Mouse (Mus musculus) liver, postnatal 0 days (tissue): ENCODE data around the gene Scgb2b20.
"Not testable (repeated sequence)": the region's sequence is repeated elsewhere in the genome, so short reads cannot be mapped to it uniquely, and the experiment has no call there.

Source experiments
- CTCF ChIP-seq: sonication (generic); IDR thresholded peaks from 2 replicates; pipeline ENCODE4 v1.5.1; 2016; ENCODE audit warnings: antibody characterized with exemption, low read depth
- EP300 ChIP-seq: IDR thresholded peaks from 2 replicates; pipeline ENCODE4 v1.6.1; 2016; ENCODE audit warnings: antibody characterized with exemption, low read depth, mild to moderate bottlenecking

DNA sequence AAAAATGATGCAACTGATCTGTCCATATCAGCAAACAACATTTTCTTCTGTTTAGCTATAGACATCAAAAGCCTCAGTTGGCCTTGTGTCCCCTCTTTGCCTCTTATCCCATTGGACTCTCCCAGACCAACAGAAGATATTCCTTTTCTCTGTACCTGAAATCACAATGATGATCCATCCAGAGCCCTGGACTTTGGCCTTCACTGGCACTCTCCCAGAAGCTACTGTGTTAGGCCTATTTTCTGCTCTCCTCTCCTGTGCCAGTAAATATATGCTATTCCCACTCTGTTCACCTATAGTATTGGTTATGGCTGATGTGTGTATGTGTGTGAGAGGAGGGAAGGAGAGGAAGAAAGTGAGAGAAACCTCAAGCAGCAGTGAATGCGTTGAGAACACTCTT is 43.6 kb upstream of the Scgb2b20 start:
- not testable (repeated sequence) for TF ChIP-seq CTCF, EP300
